Mouse (Mus musculus) embryonic fibroblast, embryonic 13.5 days (primary cell): ENCODE data around the gene Macrod2.

Experiments used
- CTCF ChIP-seq: IDR thresholded peaks from 2 replicates; pipeline ENCODE4 v1.5.1; 2011; ENCODE audit warnings: mild to moderate bottlenecking, control low read depth, low read length, moderate library complexity, borderline replicate concordance; ENCODE audit not compliant: insufficient read depth
- POLR2A ChIP-seq: IDR thresholded peaks from 2 replicates; pipeline ENCODE4 v1.6.1; 2011; ENCODE audit warnings: low read depth, mild to moderate bottlenecking, control low read depth, low read length, moderate library complexity

GRCm38 (mm10) chr2:142024534-142025155, 1629.5 kb downstream of the Macrod2 start:
- TF ChIP-seq POLR2A (no peak), CTCF (no peak)
